Mouse (Mus musculus) CD8-positive naive resting alpha-beta T cell, adult 2 months (primary cell): ENCODE data around the gene Wdr59.

ENCODE experiments used
- DNase-seq, 2 experiments: peaks; one replicate each; pipeline ENCODE4 v3.0.0; 2022; ENCODE audit warnings: low read depth in 2 of 2, low spot score in 2 of 2

Wdr59 gene

DNA sequence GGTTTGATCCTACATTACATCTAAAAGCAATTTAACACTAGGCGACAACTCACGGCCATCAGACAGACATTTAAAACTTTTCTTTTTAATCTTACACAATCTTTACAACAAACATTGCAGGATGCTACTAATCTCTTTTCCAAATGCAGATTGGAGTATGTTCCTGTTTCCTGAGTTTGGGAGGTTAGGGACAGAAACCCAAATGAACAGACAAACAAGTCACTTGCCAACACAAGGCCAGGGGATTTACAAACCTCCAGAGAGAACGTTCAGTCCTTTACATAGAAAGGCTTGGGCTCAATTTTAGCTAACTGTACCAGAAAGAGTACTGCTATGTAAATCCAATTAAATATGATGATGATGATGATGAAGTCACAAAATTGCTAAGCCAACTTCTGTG is 28.7 kb downstream of the Wdr59 start:
- no peak for DNase-seq

DNA sequence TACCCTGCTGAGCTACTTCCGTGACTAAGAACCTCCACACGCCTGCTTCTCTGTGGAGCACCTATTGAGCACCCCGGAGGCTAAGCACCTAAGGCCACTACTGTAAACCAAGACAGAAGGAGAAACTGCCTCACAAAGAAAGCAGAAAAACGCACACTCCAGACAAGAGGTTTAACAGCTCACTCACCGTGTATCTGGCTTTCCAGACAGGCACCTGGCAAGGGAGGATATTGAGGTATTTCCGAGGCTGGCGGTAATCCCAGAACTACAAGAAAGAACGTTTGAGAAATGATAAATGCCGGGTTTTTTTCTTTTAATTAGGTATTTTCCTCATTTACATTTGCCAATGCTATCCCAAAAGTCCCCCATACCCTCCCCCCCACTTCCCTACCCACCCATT is 29.4 kb downstream of the Wdr59 start:
- no peak for DNase-seq

DNA sequence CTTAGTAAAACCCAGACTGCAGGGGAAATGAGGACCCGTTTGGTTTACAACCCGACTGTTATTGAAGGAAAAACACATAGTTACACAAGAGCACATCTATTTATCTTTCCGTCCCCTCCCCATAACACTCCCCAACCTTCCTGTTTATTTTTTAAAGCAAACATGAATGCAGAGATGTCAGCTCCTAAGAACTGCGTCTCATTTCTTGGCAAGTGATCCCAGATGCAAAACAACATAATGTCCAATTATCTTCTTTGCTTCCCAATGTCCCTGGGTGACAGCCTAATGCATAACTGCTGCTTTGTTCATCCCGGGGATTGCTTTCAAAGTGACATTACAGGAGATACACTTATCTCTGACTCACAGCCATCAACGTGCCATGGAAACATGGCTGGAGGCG is 30.7 kb downstream of the Wdr59 start:
- DNase-seq: no peak

DNA sequence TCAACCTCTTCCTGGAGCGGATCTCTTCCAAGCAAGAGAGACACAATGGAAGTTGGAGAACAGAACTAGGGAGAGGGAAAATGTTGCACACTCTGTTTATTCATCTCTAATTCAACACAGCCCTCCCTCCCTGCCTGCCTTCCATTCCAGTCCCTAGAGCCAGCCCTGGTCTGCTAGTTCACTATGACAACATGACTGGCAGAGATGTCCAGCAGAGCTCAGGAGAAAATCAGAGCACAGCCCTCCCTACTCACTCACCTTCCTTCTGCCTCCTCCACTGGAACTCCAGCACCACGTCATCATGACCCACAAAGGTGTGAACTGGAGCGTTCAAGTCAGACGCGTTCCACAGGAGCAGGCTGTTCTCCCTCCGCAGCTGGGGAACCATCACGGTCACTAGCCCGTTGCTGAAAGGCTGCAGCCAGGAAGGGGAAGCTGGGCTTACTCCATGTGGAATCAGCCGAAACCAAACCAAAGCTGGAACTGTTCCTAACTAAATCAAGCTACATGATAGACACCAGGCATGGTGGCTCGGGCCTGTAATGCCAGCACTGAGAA is 31.8 kb downstream of the Wdr59 start:
- DNase-seq: no peak

DNA sequence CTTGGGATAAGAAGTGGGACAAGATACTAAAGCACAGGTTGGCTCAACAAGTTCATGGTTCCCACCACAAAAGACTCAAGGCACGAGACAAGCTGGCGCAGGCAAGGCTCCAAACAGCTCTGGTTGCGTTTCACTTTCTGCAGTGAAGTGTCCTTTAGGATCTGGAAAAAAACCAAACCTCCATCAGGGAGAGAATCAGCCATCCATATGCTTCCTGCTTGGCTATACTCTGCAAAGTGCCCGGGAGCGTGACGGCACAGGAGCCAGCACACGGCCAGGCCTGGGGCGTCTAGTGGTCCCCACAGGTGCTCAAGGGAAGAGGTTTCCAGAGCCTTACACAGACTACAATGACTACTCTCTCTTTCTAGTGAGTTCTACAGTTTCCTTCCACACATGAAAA is 41.2 kb downstream of the Wdr59 start:
- no peak for DNase-seq

DNA sequence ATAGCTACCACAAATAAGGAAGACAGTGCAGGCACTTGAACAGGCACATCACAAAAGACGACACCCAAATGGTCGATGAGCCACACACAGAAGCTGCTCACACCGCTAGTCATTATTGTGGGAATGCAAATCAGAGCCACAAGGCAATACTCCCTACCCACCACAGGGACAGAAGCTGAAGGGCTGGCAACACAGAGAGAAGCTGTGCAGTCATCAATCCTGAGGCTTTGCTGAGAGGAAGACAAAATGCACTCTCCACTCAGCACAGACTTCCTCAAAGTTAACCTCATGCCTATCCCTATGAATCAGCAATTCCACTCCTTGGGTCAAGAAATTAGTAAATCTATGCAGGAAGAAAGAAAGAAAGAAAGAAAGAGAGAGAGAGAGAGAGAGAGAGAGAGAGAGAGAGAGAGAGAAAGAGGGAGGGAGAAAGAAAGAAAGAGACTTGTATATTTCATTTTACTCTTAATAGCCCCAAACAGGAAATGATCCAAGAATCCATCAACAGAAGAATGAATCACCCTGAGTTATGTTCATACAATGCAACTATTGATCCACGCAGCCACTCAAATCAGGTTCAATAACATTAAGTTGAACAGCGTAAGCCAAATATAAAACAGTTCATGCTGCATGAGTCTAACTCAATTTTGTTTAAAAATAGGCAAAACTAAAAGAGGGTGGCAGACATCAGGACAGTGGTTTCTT is 44.0 kb downstream of the Wdr59 start:
- no peak for DNase-seq

DNA sequence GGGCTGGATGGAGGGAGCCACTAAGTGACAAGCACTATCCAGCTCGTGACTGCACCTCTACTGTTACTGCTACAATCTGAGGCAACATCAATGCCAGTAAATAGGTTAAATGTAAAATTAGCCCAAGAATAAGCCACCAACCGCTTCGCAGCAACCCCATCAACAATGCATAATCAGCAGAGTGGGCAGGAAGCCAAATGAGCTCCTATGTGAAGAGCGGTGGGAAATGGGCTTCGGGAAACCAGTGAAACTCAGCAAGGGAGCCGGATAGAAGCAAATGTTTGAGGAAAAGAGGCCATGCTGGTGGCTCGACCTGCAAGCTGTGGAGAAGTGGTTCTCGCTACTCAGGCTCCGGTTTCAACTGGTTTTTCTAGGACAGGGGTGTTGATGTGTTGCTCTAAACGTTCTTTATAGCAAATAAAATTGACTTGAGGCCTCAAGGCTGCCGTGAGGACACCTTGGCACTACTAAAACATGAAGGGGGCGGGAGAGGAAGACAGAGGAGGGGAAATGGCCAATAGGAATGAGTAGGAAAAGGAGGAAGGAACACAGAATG is 50.3 kb downstream of the Wdr59 start:
- DNase-seq: no peak

DNA sequence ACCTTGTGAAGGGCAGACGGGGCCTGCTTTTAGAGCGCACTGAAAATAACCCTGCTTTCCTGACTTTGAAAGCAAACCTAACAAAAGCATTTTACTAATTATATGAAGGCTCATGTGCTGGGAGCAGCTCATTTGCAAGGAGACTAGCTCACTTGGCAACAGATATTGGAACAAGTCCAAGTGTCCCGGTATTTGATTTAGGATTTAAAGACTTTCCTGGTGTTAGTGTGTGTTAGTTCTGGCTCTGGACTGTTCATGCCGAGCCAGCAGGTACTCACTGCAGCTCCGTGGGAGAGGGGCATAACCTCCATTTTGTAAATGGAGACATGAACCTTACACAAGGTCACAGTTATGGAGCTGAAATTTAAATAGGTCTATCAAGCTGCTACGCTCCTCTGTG is 52.9 kb downstream of the Wdr59 start:
- no peak for DNase-seq

DNA sequence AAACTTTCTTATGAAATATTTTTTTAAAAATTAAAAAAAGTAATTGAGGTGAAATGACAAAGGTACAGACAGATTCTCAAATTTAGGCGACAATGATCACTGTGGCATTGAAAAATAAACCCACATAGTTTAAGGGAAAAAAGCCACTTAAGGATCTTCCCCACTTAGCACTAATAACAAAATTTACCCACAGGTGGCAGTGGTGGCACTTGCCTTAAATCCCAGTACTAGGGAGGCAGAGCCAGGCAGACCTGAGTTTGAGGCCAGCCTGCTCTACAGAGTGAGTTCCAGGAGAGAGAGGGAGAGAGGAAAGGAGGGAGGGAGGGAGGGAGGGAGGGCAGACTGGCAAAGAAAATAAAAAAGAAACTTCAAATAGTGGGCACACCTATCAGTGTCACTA is 56.6 kb downstream of the Wdr59 start:
- DNase-seq: peak in 1 of 2 experiments; percentile 5

DNA sequence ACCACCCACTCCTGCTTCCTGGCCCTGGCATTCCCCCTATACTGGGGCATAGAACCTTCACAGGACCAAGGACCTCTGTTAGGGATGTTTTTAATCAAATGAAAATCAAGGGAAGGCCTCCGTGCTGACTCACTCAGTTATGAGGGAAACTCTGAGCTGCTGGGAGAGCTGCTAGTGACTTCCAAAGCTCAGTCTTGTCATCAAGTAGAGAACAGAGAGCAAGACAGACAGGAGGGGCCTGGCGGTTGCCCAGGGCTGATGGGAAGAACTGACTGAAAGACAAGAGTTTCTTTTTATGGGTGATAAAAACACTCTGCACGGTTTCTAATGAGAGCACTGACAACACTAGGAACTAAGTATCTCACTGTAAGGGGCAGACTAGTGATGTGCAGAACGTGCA is 57.4 kb downstream of the Wdr59 start:
- no peak for DNase-seq

DNA sequence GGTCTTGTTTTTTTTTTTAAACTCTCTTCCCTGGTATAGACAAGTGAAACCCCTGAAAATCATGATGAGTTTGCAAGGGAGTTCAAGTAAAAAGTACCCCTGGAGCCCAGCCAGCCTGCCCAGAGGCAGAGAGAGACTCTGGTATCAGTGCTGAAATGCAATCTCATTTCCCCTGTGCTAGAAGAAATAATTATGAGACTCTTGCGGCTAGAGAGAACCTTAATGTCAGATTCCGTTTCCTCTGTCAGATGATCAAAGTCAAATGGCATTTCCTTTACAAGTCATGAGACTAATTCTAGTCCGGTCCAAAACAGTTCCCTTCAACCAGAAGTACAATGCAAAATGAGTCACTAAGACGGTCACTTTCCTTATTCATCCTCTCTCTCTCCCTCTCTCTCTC is 72.2 kb downstream of the Wdr59 start:
- no peak for DNase-seq

DNA sequence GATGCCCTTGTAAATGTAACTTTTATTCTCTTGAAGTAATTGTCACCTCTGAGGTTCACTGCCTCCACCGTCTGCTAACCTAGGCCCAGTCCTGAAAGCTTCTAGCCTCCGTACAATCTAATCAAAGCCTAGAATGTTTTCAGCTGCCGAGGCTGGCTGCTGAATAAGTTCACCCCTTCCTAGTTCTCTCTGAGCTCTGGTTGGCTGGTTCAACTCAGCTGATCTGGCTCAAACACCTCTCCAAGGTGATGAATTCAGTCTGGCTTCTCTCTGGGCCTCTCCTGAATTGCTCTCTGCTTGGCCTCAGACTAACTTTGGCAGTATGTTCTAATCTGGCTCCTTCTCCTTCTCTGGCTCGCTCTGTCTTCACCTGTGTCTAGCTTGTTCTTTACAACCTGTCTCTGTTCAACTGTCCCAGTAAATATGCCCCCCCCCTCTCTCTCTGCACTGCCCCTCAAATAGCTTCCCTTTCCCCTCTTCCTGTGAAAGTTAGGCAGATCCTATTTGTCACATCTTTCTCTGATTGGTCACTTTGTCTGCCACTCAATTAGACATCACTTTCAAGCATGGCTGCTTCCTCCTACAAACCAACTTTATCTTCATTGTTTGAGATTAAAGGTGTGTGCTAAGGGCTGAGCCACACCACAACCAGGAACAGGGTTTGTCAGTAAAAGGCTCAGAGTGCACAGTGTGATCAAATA is 75.8 kb downstream of the Wdr59 start:
- DNase-seq: no peak

DNA sequence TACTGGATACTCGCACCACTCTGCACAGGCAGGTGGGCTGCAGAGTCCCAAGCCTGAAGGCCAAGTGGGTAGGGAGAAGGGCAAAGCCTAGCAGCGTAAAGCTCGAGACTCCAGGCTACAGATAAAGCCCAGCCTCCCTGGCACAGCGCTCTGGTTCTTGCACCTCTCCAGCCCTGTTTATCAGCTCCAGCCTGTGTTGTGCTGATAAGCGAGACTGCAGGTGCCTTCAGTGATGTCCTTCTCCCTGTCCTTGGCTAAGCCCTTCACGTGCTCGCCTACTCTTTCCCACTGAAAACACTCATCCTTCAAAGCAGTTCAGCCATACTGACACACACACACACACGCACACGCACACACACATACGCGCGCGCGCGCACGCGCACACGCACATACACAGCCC is 76.3 kb downstream of the Wdr59 start:
- no peak for DNase-seq

DNA sequence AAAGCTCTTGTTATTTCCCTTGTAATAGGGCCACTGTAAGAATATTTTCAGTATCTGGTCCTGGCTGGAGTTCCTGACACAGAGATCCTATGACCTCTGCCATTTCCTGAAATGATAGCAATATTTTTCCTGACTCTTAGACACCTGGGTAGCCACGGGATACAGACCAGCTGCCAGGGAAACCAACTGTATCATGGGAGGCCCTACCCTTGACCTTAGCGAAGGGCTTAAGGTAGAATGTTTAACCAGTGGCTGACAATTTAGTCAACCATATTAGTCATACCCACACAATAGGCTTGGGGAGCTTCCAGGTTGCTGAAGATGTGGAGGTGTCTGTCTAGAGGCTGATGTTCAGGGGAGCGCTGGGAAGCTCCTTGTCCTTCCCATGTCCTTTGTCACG is 77.6 kb downstream of the Wdr59 start:
- DNase-seq: no peak

DNA sequence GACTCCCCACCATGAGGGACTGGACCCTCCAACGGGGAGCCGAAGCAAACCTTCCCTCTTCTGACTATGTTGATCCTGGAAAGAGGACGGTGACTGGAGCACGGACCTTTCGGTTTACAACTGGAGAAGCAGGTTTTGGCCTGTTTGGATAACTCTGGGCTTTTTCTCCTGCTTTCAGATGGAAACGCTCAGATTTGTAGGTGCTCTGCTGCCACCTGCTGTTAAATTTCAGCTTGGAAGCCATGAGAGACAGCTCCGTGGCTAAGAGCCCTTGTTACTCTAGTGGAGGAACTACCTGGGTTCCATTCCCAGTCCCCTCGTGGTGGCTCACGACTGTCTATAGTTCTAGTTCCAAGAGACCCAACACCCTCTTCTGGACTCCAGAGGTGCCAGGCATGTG is 82.7 kb downstream of the Wdr59 start:
- peak; percentile 20 to 40 for DNase-seq

DNA sequence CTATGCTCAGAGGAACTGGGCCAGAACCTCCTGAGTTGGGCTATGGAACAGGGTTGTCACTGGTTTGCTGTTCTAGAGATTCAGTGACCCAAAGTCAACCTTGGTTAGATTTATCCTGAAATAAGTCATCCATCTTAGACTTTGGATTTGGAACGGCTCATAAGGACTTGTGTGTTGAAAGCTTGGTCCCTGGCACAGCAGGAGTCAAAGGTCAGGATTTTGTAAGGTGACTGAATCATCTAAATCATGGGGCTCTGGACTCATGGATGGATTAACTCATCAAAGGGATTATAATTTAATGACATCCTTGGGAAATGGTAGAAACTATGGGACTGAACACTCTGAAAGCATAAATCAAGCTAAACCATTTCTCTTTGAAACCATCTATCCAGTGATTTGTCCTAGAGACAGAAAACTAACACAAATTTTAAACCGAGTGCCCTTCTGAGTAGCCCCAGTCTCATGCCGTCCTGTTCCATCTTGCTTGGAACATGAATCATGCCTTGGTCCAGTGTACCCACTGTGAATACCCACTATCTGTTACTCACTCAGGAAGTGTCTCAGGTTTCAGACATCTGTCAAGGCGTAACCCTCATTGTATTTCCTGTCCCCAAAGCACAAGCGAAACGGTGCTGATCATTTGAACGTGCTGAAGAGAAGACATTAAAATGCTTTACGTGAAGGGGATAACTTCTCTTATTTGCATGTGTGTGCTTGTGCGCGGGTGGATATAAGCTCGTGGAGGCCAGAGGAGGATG is 86.6 kb downstream of the Wdr59 start:
- DNase-seq: peak in 1 of 2 experiments; percentile 7

DNA sequence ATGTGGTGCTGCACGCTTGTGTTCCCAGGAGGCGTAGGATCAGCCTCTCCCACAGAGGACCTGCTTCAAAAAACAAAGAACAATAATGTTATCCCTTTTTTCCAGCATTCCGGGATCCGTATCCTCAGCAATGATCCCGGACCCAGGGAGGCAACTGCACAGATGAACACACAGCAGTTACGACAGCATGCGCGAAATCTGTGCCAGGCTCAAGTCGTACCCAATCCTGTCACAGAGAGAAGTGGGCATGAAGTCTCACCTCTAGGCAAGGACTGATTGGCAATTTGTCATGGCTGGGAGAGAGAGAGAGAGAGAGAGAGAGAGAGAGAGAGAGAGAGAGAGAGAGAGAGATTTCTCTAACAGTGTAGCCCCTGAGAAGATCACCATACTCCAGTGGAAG is 97.2 kb downstream of the Wdr59 start:
- no peak for DNase-seq

DNA sequence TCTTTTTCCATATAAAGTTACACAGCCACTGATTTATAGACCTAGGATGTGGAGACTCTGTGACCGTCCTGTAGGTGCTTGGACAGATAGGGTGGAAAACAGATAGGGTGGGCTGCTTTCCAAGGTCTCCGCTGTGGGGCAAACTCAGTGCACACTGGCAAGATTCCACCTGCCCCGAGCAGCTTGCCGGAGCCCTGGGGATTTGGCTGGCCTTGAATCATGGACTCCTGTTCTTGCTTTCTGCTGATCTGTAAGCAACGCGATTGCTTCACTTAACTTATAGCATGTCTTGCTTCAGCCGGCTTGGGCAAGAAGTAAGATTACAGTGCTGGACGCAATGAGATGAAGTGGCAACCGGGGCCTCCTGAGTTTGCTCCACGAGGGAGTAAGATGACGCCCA is 97.7 kb downstream of the Wdr59 start:
- DNase-seq: no peak

DNA sequence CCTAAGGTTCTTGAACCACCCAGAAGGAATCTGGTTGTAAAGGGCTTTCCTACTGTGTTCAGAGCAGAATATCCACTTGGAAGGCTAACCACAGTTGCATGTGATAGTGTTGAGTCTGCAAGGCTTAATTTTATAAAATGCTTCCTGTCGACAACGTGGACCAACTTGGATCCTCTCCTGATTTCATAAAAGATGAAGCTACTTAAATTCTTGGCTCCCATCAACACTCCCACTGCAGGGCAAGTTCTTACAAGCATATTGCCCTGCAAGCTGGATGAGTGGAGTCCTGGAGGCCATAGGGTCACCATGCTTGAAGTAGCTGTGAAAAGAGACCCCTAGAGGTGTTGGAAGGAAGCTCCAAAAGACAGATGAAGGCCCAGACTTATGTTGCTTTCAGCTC is 99.3 kb downstream of the Wdr59 start:
- no peak for DNase-seq

DNA sequence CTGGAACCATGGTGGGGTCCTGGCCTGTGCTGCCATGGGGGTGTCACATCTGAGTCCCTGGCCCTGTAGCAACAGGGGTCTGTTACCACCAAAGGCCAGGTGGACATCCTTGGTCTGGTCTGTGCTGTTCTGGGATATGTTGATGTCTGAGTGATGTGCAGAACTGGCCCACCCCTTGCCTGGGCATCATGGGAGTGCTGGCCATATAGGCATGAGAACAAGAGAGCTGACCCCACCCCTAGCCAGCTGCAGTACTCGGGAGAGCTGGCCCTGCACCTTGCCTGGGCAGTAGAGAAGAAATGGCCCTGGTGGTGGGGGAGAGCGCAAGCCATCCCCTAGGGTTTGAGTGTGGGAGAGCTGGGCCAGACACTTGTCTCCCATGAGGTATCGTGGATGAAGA is 102.7 kb downstream of the Wdr59 start:
- no peak for DNase-seq

DNA sequence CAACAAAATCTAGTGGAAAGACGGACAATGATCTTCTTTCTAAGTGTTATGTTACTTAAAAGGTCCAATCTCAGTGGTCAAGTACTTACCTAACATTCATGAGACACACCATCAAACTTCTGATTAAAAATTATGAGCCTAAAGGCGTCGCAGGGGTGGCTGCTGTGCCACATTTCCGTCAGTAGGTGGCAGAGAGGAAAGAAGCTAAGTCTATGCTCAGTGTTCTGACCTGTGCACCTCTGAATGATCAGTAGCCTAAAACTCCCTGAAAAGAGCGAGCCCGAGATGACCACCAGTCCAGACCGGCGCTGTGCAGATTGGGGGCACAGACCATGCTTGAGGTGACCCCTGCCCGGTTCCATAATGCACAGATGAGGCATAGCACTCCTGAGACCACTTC is 103.3 kb downstream of the Wdr59 start:
- peak in 1 of 2 experiments; percentile 12 for DNase-seq

DNA sequence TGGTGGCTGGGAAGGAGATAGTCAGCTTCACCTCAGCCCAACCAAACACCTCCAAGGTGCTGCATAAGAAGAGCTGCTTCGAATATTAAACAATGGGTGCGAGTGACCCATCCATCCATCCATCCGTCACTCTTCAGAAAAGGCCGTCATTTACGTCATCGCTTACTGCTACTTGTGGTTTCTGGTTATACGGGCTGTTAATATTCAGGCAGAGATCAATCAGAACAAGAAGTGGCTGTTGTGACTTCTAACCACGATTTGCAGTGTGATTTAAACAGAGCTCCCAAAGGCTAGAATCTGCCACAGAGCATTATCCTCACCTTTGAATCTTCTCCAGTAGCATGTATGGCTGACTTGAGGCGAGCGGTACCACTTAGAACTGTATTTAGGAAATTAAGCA is 104.7 kb downstream of the Wdr59 start:
- DNase-seq: no peak
